Mouse (Mus musculus) ES-Bruce4 (cell line): ENCODE results near the gene Prkag2. TPM values are rescaled to one million over a fixed set of nuclear protein-coding genes. Genes with fewer than 3 reads are reported as not detected.

Experiments
- H3K27ac ChIP-seq: 2 replicates; pipeline ENCODE4 v1.5.1; 2012; ENCODE audit warnings: low read length, inconsistent platforms; ENCODE audit not compliant: insufficient read depth
- H3K27me3 ChIP-seq: 2 replicates; pipeline ENCODE4 v1.6.1; 2012; ENCODE audit warnings: mild to moderate bottlenecking, low read length, inconsistent platforms; ENCODE audit not compliant: control insufficient read depth, poor library complexity, insufficient read depth, severe bottlenecking
- H3K36me3 ChIP-seq: 2 replicates; pipeline ENCODE4 v1.6.1; 2012; ENCODE audit warnings: inconsistent platforms, mild to moderate bottlenecking, low read length, moderate library complexity; ENCODE audit not compliant: control insufficient read depth, poor library complexity, insufficient read depth, severe bottlenecking
- H3K4me1 ChIP-seq: one replicate; pipeline ENCODE4 v1.8.1; 2011; ENCODE audit warnings: low read length; ENCODE audit not compliant: control insufficient read depth, insufficient read depth
- H3K4me3 ChIP-seq: 2 replicates; pipeline ENCODE4 v1.5.1; 2011; ENCODE audit warnings: low read depth, mild to moderate bottlenecking, low read length
- H3K9ac ChIP-seq: 2 replicates; pipeline ENCODE4 v1.6.1; 2012; ENCODE audit warnings: low read depth, mild to moderate bottlenecking, inconsistent platforms; ENCODE audit not compliant: poor library complexity, severe bottlenecking
- H3K9me3 ChIP-seq: replicated peaks from 2 replicates; pipeline ENCODE4 v1.6.1; 2012; ENCODE audit warnings: mild to moderate bottlenecking, low read length, inconsistent platforms; ENCODE audit not compliant: control insufficient read depth, poor library complexity, insufficient read depth, severe bottlenecking
- CTCF ChIP-seq: IDR thresholded peaks from one replicate; pipeline ENCODE4 v1.8.1; 2011; ENCODE audit warnings: low read depth, low read length
- EP300 ChIP-seq: IDR thresholded peaks from 2 replicates; pipeline ENCODE4 v1.6.1; 2011; ENCODE audit warnings: low read depth, low read length; ENCODE audit not compliant: insufficient read depth
- POLR2A ChIP-seq: IDR thresholded peaks from one replicate; pipeline ENCODE4 v1.8.1; 2011; ENCODE audit warnings: low read length; ENCODE audit not compliant: insufficient read depth
- polyA plus RNA-seq: library from polyadenylated mRNA; stranded (reverse); fragments of >200 nt; gene quantifications from 2 replicates; pipeline ENCODE4 v1.2.4, GENCODE M21; 2011; ENCODE audit warnings: low read depth; ENCODE audit not compliant: missing spikeins, insufficient read depth, insufficient read length

Gene Prkag2
- polyA plus RNA-seq, 1 experiment, result 22.0 TPM

- Histone ChIP-seq H3K9ac (no peak overlapping the region), H3K4me1 (peaks cover 6% of the 10 kb centered on the region), H3K27ac (no peak overlapping the region), H3K27me3 (no peaks in the 10 kb centered on the region), H3K9me3 (no peaks in the 10 kb centered on the region), H3K4me3 (no peak overlapping the region), H3K36me3 (no peaks in the 10 kb centered on the region)
- no peak for TF ChIP-seq CTCF
- no peak for TF ChIP-seq POLR2A
- no peak for TF ChIP-seq EP300
Measured at GRCm38 (mm10) chr5:24979968-24980345, 120.5 kb downstream of the Prkag2 start.

- Histone ChIP-seq H3K27me3 (no peaks in the 10 kb centered on the region), H3K4me3 (no peak overlapping the region), H3K27ac (no peak overlapping the region), H3K36me3 (no peaks in the 10 kb centered on the region), H3K9me3 (no peaks in the 10 kb centered on the region), H3K4me1 (peaks cover 6% of the 10 kb centered on the region), H3K9ac (no peak overlapping the region)
- TF ChIP-seq POLR2A, result no peak
- no peak for TF ChIP-seq EP300
- TF ChIP-seq CTCF, result no peak
Measured at GRCm38 (mm10) chr5:24979312-24979967, 121.0 kb downstream of the Prkag2 start.

GRCm38 (mm10) chr5:24976907-24977306 lies 123.5 kb downstream of the Prkag2 start:
- Histone ChIP-seq H3K4me3 (no peak overlapping the region), H3K27me3 (no peaks in the 10 kb centered on the region), H3K4me1 (peaks cover 6% of the 10 kb centered on the region), H3K27ac (no peak overlapping the region), H3K36me3 (no peaks in the 10 kb centered on the region), H3K9me3 (no peaks in the 10 kb centered on the region), H3K9ac (no peak overlapping the region)
- TF ChIP-seq CTCF, result no peak
- no peak for TF ChIP-seq POLR2A
- no peak for TF ChIP-seq EP300

GRCm38 (mm10) chr5:24976236-24976635 lies 124.2 kb downstream of the Prkag2 start:
- Histone ChIP-seq H3K9me3 (no peaks in the 10 kb centered on the region), H3K27me3 (no peaks in the 10 kb centered on the region), H3K4me3 (no peak overlapping the region), H3K4me1 (peaks cover 6% of the 10 kb centered on the region), H3K9ac (no peak overlapping the region), H3K36me3 (no peaks in the 10 kb centered on the region), H3K27ac (no peak overlapping the region)
- TF ChIP-seq POLR2A (no peak), EP300 (no peak), CTCF (no peak)

- Histone ChIP-seq H3K9ac (no peak overlapping the region), H3K36me3 (no peaks in the 10 kb centered on the region), H3K4me3 (no peak overlapping the region), H3K27ac (no peak overlapping the region), H3K9me3 (no peaks in the 10 kb centered on the region), H3K27me3 (no peaks in the 10 kb centered on the region), H3K4me1 (peaks cover 6% of the 10 kb centered on the region)
- TF ChIP-seq EP300 (no peak), CTCF (no peak), POLR2A (no peak)
Measured at GRCm38 (mm10) chr5:24975100-24975499, 125.3 kb downstream of the Prkag2 start.

- TF ChIP-seq EP300 (no peak), CTCF (no peak), POLR2A (no peak)
- Histone ChIP-seq H3K27ac (no peak overlapping the region), H3K4me1 (peaks cover 6% of the 10 kb centered on the region)
Measured at GRCm38 (mm10) chr5:24973672-24974225, 126.7 kb downstream of the Prkag2 start.

More at GRCm38 (mm10) chr5:24973672-24974225, 126.7 kb downstream of the Prkag2 start:
- H3K9me3 ChIP-seq, result no peaks in the 10 kb centered on the region
- H3K9ac ChIP-seq, result no peak overlapping the region
- no peaks in the 10 kb centered on the region for H3K27me3 ChIP-seq
- no peaks in the 10 kb centered on the region for H3K36me3 ChIP-seq
- H3K4me3 ChIP-seq, result no peak overlapping the region
